Mouse (Mus musculus): ENCODE data around the gene Dad1. TPM values are rescaled to one million over a fixed set of nuclear protein-coding genes. Genes with fewer than 3 reads are reported as not detected.

Gene Dad1
- polyA plus RNA-seq, 1 experiment from 2014 or later = 256 TPM

DNA sequence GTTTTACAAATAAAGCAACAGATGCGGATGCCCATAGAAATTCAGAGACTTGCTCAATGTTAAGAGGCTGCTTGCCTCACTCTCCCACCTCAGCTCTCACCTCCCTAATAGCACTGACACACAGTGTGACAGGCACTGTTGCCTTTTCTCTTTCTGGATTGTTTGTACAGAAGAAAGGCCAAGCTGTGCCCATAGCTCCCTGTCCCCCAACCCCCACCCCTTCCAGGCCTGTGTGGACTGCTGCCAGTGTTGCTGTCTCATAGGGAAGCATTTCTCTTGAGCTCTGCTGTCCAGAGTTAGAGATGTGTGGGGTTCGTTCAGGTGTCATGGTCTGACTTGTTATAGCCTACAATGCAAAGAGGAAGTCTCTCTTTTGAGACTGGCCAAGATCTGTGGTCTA, 6.3 kb upstream of the Dad1 start:
- H3K4me3 ChIP-seq (ENCODE audit: low read depth, low read length) = no peak overlapping the region
- no peaks in the 10 kb centered on the region for H3K36me3 ChIP-seq (replicated peaks; ENCODE audit: control insufficient read depth, insufficient read depth, low read depth, low read length)
- WGBS = 82% methylated on average over 2 of the region's 2 CpGs
- no peak overlapping the region for H3K27ac ChIP-seq (replicated peaks; ENCODE audit: low read depth, low read length)
- H3K4me1 ChIP-seq (ENCODE audit: control insufficient read depth, insufficient read depth, low read length) = no peaks in the 10 kb centered on the region
- no peak for ATAC-seq (replicated peaks; ENCODE audit: insufficient number of reproducible peaks, low FRiP score, low TSS enrichment, low read depth)
- no peaks in the 10 kb centered on the region for H3K9me3 ChIP-seq (replicated peaks; ENCODE audit: control insufficient read depth, low read length)
- H3K27me3 ChIP-seq (ENCODE audit: control insufficient read depth, insufficient read depth, low read length) = no peaks in the 10 kb centered on the region
- no peak for DNase-seq (ENCODE audit: low spot score)
- no peak overlapping the region for H3K4me2 ChIP-seq (ENCODE audit: low read depth, low read length)
- H3K9ac ChIP-seq (replicated peaks; ENCODE audit: low read length) = no peak overlapping the region

DNA sequence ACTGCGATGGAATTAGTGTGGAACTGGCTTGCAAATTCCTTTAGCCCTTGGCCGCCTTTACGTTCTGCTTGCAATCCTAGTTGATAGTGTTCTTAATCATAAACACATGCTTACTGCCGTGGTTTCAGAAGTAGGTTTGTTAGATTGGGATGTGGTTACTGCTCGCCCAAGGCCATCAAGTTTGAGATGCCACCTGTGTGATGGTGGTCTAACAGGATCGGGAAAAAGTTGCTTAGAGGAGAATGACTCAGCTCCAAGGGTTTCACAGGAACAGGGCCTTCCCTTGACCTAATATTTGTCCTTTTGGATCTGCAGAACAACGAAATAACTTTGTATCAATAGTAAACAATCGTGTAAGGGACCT, 5.8 kb upstream of the Dad1 start:
- WGBS = 21% methylated on average over 8 of the region's 8 CpGs
- DNase-seq (ENCODE audit: low spot score) (peak; percentile 43), ATAC-seq (replicated peaks; ENCODE audit: insufficient number of reproducible peaks, low FRiP score, low TSS enrichment, low read depth) (no peak)
- no peaks in the 10 kb centered on the region for H3K9me3 ChIP-seq (replicated peaks; ENCODE audit: control insufficient read depth, low read length)
- no peaks in the 10 kb centered on the region for H3K27me3 ChIP-seq (ENCODE audit: control insufficient read depth, insufficient read depth, low read length)
- no peaks in the 10 kb centered on the region for H3K4me1 ChIP-seq (ENCODE audit: control insufficient read depth, insufficient read depth, low read length)
- H3K4me3 ChIP-seq (ENCODE audit: low read depth, low read length) = peak overlapping the region; percentile 44
- peak overlapping the region; percentile 52 for H3K9ac ChIP-seq (replicated peaks; ENCODE audit: low read length)
- H3K36me3 ChIP-seq (replicated peaks; ENCODE audit: control insufficient read depth, insufficient read depth, low read depth, low read length) = no peaks in the 10 kb centered on the region
- H3K27ac ChIP-seq (replicated peaks; ENCODE audit: low read depth, low read length) = no peak overlapping the region
- H3K4me2 ChIP-seq (ENCODE audit: low read depth, low read length) = peak overlapping the region; percentile 58

DNA sequence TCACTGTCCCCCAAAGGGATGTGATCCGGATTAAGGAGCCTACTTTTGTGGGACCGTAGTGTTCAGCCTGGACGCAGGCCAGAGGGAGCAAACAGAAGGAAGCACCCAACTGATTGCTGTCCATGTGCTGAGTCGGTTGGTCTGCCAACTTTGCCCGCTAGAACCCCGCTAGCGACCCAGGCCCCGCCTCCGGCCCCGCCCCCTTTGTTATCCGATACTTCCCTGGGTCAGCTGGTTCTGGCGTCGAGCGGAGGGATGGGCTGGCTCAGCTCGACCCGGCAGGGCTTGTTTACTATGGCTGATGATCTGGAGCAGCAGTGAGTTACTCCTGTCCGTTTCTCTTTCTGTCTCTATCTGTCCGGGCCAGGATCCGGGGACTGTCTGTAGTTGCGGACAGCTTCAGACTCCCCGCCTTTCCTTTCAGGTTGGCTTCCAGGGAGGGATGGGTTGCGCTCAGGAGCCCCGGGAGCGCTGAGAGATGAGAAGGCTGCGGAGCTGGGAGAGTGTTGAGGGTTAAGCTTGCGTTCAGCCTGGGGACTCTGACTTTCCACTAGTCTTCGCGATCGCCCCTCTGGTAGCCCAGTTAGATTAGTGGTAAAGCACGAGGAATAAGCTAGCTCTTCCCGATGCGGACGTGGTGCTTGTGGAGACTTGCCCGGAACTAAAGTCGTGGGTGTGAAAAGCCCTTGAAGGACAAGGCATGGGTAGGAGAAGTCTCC, 5.3 kb upstream of the Dad1 start:
- H3K27ac ChIP-seq (replicated peaks; ENCODE audit: low read depth, low read length) = no peak overlapping the region
- no peaks in the 10 kb centered on the region for H3K4me1 ChIP-seq (ENCODE audit: control insufficient read depth, insufficient read depth, low read length)
- ATAC-seq (replicated peaks; ENCODE audit: insufficient number of reproducible peaks, low FRiP score, low TSS enrichment, low read depth) (peak; percentile 87), DNase-seq (ENCODE audit: low spot score) (peak; percentile 94)
- peak overlapping the region; percentile 52 for H3K9ac ChIP-seq (replicated peaks; ENCODE audit: low read length)
- peak overlapping the region; percentile 44 for H3K4me3 ChIP-seq (ENCODE audit: low read depth, low read length)
- peak overlapping the region; percentile 58 for H3K4me2 ChIP-seq (ENCODE audit: low read depth, low read length)
- no peaks in the 10 kb centered on the region for H3K9me3 ChIP-seq (replicated peaks; ENCODE audit: control insufficient read depth, low read length)
- H3K36me3 ChIP-seq (replicated peaks; ENCODE audit: control insufficient read depth, insufficient read depth, low read depth, low read length) = no peaks in the 10 kb centered on the region
- WGBS = under 1% methylated on average over 35 of the region's 35 CpGs
- H3K27me3 ChIP-seq (ENCODE audit: control insufficient read depth, insufficient read depth, low read length) = no peaks in the 10 kb centered on the region

DNA sequence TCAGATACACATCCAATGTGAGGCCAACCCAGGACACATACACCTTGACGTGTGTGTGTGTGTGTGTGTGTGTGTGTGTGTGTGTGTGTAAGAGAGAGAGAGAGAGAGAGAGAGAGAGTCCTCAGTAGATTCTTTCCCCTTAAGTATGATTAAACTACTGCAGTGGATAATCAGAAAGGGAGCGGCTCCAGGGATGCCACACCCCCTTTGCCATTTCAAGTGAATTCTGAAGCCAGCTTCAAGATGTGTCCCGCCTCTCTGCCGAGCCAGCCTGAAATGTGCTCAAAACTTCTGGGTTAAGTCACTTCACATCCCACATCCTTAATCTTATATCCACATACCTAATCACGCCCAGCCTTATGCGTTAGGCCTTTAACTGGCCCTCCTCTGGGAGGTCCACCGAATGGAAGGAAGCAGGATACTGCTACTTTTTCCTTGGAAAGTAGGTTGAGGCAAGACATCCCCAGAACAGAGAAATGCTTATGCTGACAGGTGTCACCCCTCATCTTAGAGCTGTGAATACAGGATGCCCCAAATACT, 4.3 kb upstream of the Dad1 start:
- ATAC-seq (replicated peaks; ENCODE audit: insufficient number of reproducible peaks, low FRiP score, low TSS enrichment, low read depth) (no peak), DNase-seq (ENCODE audit: low spot score) (no peak)
- Histone ChIP-seq H3K4me3 (ENCODE audit: low read depth, low read length) (no peak overlapping the region), H3K9me3 (replicated peaks; ENCODE audit: control insufficient read depth, low read length) (no peaks in the 10 kb centered on the region), H3K4me1 (ENCODE audit: control insufficient read depth, insufficient read depth, low read length) (no peaks in the 10 kb centered on the region), H3K27me3 (ENCODE audit: control insufficient read depth, insufficient read depth, low read length) (no peaks in the 10 kb centered on the region), H3K4me2 (ENCODE audit: low read depth, low read length) (no peak overlapping the region), H3K36me3 (replicated peaks; ENCODE audit: control insufficient read depth, insufficient read depth, low read depth, low read length) (no peaks in the 10 kb centered on the region), H3K27ac (replicated peaks; ENCODE audit: low read depth, low read length) (no peak overlapping the region), H3K9ac (replicated peaks; ENCODE audit: low read length) (no peak overlapping the region)
- 66% methylated on average over 7 of the region's 7 CpGs for WGBS

DNA sequence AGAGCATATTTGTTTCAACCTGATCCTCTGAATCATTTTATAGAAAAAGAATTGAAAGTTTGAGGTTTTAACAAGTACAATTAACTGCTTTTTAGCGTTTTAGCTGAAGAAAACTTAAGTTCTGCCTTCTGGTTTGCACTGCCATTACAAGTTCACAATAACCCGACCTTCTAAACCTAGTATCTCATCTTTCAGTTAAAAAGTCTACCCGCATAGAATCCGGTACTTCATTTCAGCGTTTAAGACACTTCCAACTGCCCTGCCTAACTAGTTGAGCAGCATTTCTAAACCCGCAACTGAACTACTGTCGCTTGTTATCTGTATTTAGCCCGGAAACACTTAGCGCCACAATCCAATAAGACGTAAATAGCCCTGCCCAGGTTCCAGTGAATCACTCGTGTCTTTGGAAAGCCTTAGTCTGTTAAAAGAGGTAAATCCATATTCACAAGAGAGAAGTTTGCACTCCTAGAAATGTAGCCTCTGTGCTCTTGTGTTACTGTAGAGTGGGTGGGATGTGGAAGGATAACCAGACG, 832 bp upstream of the Dad1 start:
- 62% methylated on average over 12 of the region's 12 CpGs for WGBS
- peak overlapping the region; percentile 78; the same call in 1 of the 2 replicates for H3K4me3 ChIP-seq (ENCODE audit: low read depth, low read length)
- no peaks in the 10 kb centered on the region for H3K9me3 ChIP-seq (replicated peaks; ENCODE audit: control insufficient read depth, low read length)
- no peaks in the 10 kb centered on the region for H3K36me3 ChIP-seq (replicated peaks; ENCODE audit: control insufficient read depth, insufficient read depth, low read depth, low read length)
- H3K4me1 ChIP-seq (ENCODE audit: control insufficient read depth, insufficient read depth, low read length) = no peaks in the 10 kb centered on the region
- no peak overlapping the region for H3K27ac ChIP-seq (replicated peaks; ENCODE audit: low read depth, low read length)
- ATAC-seq (replicated peaks; ENCODE audit: insufficient number of reproducible peaks, low FRiP score, low TSS enrichment, low read depth) (no peak), DNase-seq (ENCODE audit: low spot score) (no peak)
- H3K4me2 ChIP-seq (ENCODE audit: low read depth, low read length) = peak overlapping the region; percentile 62
- H3K9ac ChIP-seq (replicated peaks; ENCODE audit: low read length) = no peak overlapping the region
- H3K27me3 ChIP-seq (ENCODE audit: control insufficient read depth, insufficient read depth, low read length) = no peaks in the 10 kb centered on the region

DNA sequence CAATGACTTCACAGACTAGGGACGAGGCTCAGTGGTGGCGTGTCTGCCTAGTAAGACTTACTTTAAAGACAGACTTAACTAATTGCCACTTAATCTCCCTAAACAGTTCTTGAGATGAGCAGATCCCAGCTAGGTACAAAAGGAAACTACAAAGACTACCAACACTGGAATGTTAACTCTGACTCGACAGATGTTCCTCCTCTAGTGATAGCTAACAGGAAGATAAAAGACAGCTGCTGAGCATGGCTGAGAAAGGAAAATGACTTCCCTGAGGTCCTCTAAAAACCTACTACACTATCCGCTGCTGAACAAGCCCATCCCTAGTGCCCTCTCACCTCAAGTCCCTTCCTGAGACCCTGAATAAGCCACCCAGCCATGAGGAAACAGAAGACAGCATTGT, 3.8 kb downstream of the Dad1 start:
- no peaks in the 10 kb centered on the region for H3K9me3 ChIP-seq (replicated peaks; ENCODE audit: control insufficient read depth, low read length)
- no peak overlapping the region for H3K27ac ChIP-seq (replicated peaks; ENCODE audit: low read depth, low read length)
- WGBS = 71% methylated on average over 4 of the region's 4 CpGs
- no peak for DNase-seq (ENCODE audit: low spot score)
- no peak overlapping the region for H3K9ac ChIP-seq (replicated peaks; ENCODE audit: low read length)
- no peak overlapping the region for H3K4me2 ChIP-seq (ENCODE audit: low read depth, low read length)
- no peak for ATAC-seq (replicated peaks; ENCODE audit: insufficient number of reproducible peaks, low FRiP score, low TSS enrichment, low read depth)
- H3K36me3 ChIP-seq (replicated peaks; ENCODE audit: control insufficient read depth, insufficient read depth, low read depth, low read length) = no peaks in the 10 kb centered on the region
- no peaks in the 10 kb centered on the region for H3K27me3 ChIP-seq (ENCODE audit: control insufficient read depth, insufficient read depth, low read length)
- H3K4me1 ChIP-seq (ENCODE audit: control insufficient read depth, insufficient read depth, low read length) = no peaks in the 10 kb centered on the region
- no peak overlapping the region for H3K4me3 ChIP-seq (ENCODE audit: low read depth, low read length)

DNA sequence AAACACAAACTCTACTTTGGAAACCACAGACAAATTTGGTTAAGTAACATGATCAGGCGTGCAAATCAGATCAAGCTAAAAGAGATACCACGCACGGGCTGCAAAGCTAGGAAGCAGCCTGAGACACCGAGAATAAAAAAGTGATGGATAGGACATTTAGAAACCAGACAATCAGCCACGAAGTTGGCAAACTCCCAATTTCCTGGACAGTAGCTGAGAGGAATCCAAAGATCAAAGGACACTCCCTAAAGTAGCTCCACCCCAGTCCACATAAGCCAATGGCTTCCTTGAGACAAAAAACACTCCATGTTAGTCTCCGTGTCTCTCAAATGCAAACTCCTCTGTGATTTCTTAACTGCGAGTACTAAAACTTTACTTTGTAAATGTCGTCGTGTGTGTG, 4.6 kb downstream of the Dad1 start:
- Histone ChIP-seq H3K27me3 (ENCODE audit: control insufficient read depth, insufficient read depth, low read length) (no peaks in the 10 kb centered on the region), H3K9me3 (replicated peaks; ENCODE audit: control insufficient read depth, low read length) (no peaks in the 10 kb centered on the region), H3K9ac (replicated peaks; ENCODE audit: low read length) (no peak overlapping the region), H3K4me3 (ENCODE audit: low read depth, low read length) (no peak overlapping the region), H3K4me2 (ENCODE audit: low read depth, low read length) (no peak overlapping the region), H3K36me3 (replicated peaks; ENCODE audit: control insufficient read depth, insufficient read depth, low read depth, low read length) (no peaks in the 10 kb centered on the region), H3K27ac (replicated peaks; ENCODE audit: low read depth, low read length) (no peak overlapping the region), H3K4me1 (ENCODE audit: control insufficient read depth, insufficient read depth, low read length) (no peaks in the 10 kb centered on the region)
- ATAC-seq (replicated peaks; ENCODE audit: insufficient number of reproducible peaks, low FRiP score, low TSS enrichment, low read depth) (no peak), DNase-seq (ENCODE audit: low spot score) (no peak)
- WGBS = 60% methylated on average over 9 of the region's 9 CpGs

DNA sequence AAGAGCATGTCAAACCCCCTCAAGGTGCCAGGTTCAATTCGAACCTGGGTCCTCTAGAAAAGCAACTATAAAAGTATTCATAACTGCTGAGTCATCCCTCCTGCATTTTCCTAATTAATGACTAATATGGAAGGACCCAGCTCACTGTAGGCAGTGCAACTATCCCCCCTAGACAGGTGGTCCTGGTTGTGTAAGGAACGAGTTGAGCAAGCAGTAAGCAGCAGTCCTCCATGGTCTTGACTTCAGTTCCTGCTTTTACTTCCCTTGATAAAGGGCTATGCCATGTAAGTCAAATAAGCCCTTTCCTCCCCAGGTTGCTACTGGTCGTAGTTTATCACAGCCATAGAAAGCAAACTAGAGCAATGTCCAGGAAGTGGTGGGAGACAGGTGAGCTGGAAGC, 7.7 kb downstream of the Dad1 start:
- 88% methylated on average over 3 of the region's 3 CpGs for WGBS
- ATAC-seq (replicated peaks; ENCODE audit: insufficient number of reproducible peaks, low FRiP score, low TSS enrichment, low read depth) (no peak), DNase-seq (ENCODE audit: low spot score) (no peak)
- Histone ChIP-seq H3K4me3 (ENCODE audit: low read depth, low read length) (no peak overlapping the region), H3K27me3 (ENCODE audit: control insufficient read depth, insufficient read depth, low read length) (no peaks in the 10 kb centered on the region), H3K27ac (replicated peaks; ENCODE audit: low read depth, low read length) (no peak overlapping the region), H3K36me3 (replicated peaks; ENCODE audit: control insufficient read depth, insufficient read depth, low read depth, low read length) (0 out of 2 replicates have a peak, but pooled peaks cover 5% of the 10 kb centered on the region), H3K4me2 (ENCODE audit: low read depth, low read length) (no peak overlapping the region), H3K4me1 (ENCODE audit: control insufficient read depth, insufficient read depth, low read length) (no peaks in the 10 kb centered on the region), H3K9ac (replicated peaks; ENCODE audit: low read length) (no peak overlapping the region), H3K9me3 (replicated peaks; ENCODE audit: control insufficient read depth, low read length) (no peaks in the 10 kb centered on the region)

Measured in embryonic facial prominence, embryonic 11.5 days (tissue).